Mouse (Mus musculus) heart, adult 2 months (tissue): ENCODE data around the gene Ctns.

Experiments used
- CTCF ChIP-seq: fragments of 200-600 bp; IDR thresholded peaks from 2 replicates; pipeline ENCODE4 v1.8.1; 2022; ENCODE audit warnings: antibody characterized with exemption, mild to moderate bottlenecking, moderate library complexity
- EP300 ChIP-seq: fragments of 200-500 bp; IDR thresholded peaks from 2 replicates; pipeline ENCODE4 v1.6.1; 2011; ENCODE audit warnings: low read depth, low read length, control low read depth; ENCODE audit not compliant: insufficient read depth
- POLR2A ChIP-seq: fragments of 200-500 bp; IDR thresholded peaks from 2 replicates; pipeline ENCODE4 v1.6.1; 2011; ENCODE audit warnings: mild to moderate bottlenecking, low read depth, low read length, control low read depth; ENCODE audit not compliant: insufficient read depth

- TF ChIP-seq POLR2A (no peak), CTCF (no peak), EP300 (no peak)
These were observed 5.8 kb downstream of the Ctns start for GRCm38 (mm10) chr11:73193047-73193446.
